Mouse (Mus musculus): ENCODE results near the gene Rasgrf1. TPM values are rescaled to one million over a fixed set of nuclear protein-coding genes. Genes with fewer than 3 reads are reported as not detected.
A peak's percentile ranks its signal among the peaks of the same experiment; 100 is the strongest.

Rasgrf1 gene
- total RNA-seq, 1 experiment from 2014 or later: 5.7 TPM

GRCm38 (mm10) chr9:89906645-89907044, 3.1 kb upstream of the Rasgrf1 start:
- no peak for DNase-seq

- DNase-seq: no peak
These were observed 1.8 kb upstream of the Rasgrf1 start for GRCm38 (mm10) chr9:89907941-89908340.

GRCm38 (mm10) chr9:89908601-89909000, 1.1 kb upstream of the Rasgrf1 start:
- peak; percentile 41 for DNase-seq

GRCm38 (mm10) chr9:89910011-89910400, 298 bp downstream of the Rasgrf1 start:
- DNase-seq: no peak

- peak; percentile 44 for DNase-seq
These were observed 1.2 kb downstream of the Rasgrf1 start for GRCm38 (mm10) chr9:89910741-89911444.

GRCm38 (mm10) chr9:89911891-89912549, 2.3 kb downstream of the Rasgrf1 start:
- DNase-seq: no peak

- DNase-seq: no peak
These were observed 3.4 kb downstream of the Rasgrf1 start for GRCm38 (mm10) chr9:89913135-89913534.

- no peak for DNase-seq
These were observed 6.8 kb downstream of the Rasgrf1 start for GRCm38 (mm10) chr9:89916471-89916870.

- DNase-seq: no peak
These were observed 7.7 kb downstream of the Rasgrf1 start for GRCm38 (mm10) chr9:89917431-89917830.

- DNase-seq: no peak
These were observed 9.1 kb downstream of the Rasgrf1 start for GRCm38 (mm10) chr9:89918832-89919231.

- DNase-seq: no peak
These were observed 11.4 kb downstream of the Rasgrf1 start for GRCm38 (mm10) chr9:89921121-89921520.

GRCm38 (mm10) chr9:89922666-89923065, 13.0 kb downstream of the Rasgrf1 start:
- peak; percentile 28 for DNase-seq

GRCm38 (mm10) chr9:89924836-89925235, 15.1 kb downstream of the Rasgrf1 start:
- DNase-seq: no peak

GRCm38 (mm10) chr9:89928497-89928896, 18.8 kb downstream of the Rasgrf1 start:
- DNase-seq: no peak

GRCm38 (mm10) chr9:89940428-89940827, 30.7 kb downstream of the Rasgrf1 start:
- DNase-seq: no peak

GRCm38 (mm10) chr9:89946830-89947229, 37.1 kb downstream of the Rasgrf1 start:
- no peak for DNase-seq

GRCm38 (mm10) chr9:89948602-89949001, 38.9 kb downstream of the Rasgrf1 start:
- DNase-seq: peak; percentile 24

GRCm38 (mm10) chr9:89953596-89954215, 44.0 kb downstream of the Rasgrf1 start:
- no peak for DNase-seq

- no peak for DNase-seq
These were observed 45.3 kb downstream of the Rasgrf1 start for GRCm38 (mm10) chr9:89954860-89955479.

GRCm38 (mm10) chr9:89958959-89959358, 49.3 kb downstream of the Rasgrf1 start:
- DNase-seq: no peak

- no peak for DNase-seq
These were observed 54.4 kb downstream of the Rasgrf1 start for GRCm38 (mm10) chr9:89964091-89964490.

GRCm38 (mm10) chr9:89967716-89968115, 58.0 kb downstream of the Rasgrf1 start:
- DNase-seq: no peak

Data from adrenal gland, postnatal 14 days (tissue).